Mouse (Mus musculus) liver, embryonic 15.5 days (tissue): ENCODE measurements at regions not wholly inside any gene's neighbourhood (a gene's known extent, or its start where the extent isn't known, plus 50 kb on each side); places are given as distances from the start of the nearest gene placed in this dataset.

ENCODE experiments used
- ATAC-seq: fragments of 200-750 bp; cut with Nextera tagmentation; 2 replicates; pipeline ENCODE4 v1.8.0; 2017; ENCODE audit warnings: moderate number of reproducible peaks, mild to moderate bottlenecking, moderate library complexity; ENCODE audit not compliant: insufficient read depth
- H3K27ac ChIP-seq: fragments of 300-500 bp; sonication (generic); replicated peaks from 2 replicates; pipeline ENCODE4 v1.5.1; 2015; ENCODE audit warnings: mild to moderate bottlenecking, inconsistent platforms
- H3K27me3 ChIP-seq: fragments of 300-500 bp; sonication (generic); 2 replicates; pipeline ENCODE4 v1.6.1; 2015; ENCODE audit warnings: mild to moderate bottlenecking, inconsistent platforms
- H3K36me3 ChIP-seq: fragments of 300-500 bp; sonication (generic); replicated peaks from 2 replicates; pipeline ENCODE4 v1.6.1; 2015; ENCODE audit warnings: moderate library complexity, mild to moderate bottlenecking, inconsistent platforms
- H3K4me1 ChIP-seq: fragments of 300-500 bp; sonication (generic); replicated peaks from 2 replicates; pipeline ENCODE4 v1.6.1; 2015; ENCODE audit warnings: inconsistent platforms
- H3K4me2 ChIP-seq: fragments of 300-500 bp; sonication (generic); 2 replicates; pipeline ENCODE4 v1.6.1; 2015; ENCODE audit warnings: moderate library complexity, mild to moderate bottlenecking, inconsistent platforms
- H3K4me3 ChIP-seq: fragments of 300-500 bp; sonication (generic); replicated peaks from 2 replicates; pipeline ENCODE4 v1.5.1; 2015; ENCODE audit warnings: mild to moderate bottlenecking, inconsistent platforms
- H3K9ac ChIP-seq: fragments of 300-500 bp; sonication (generic); 2 replicates; pipeline ENCODE4 v1.6.1; 2015; ENCODE audit warnings: moderate library complexity, mild to moderate bottlenecking, inconsistent platforms
- H3K9me3 ChIP-seq: fragments of 300-500 bp; sonication (generic); replicated peaks from 2 replicates; pipeline ENCODE4 v1.6.1; 2016; ENCODE audit warnings: inconsistent platforms
- WGBS: fragments of 180-500 bp; shearing (Covaris S2); methylation state at CpG from one replicate; pipeline ENCODE4 v1.1.7; 2015; ENCODE audit warnings: mixed read lengths; ENCODE audit not compliant: insufficient replicate concordance; 5-methylcytosine and 5-hydroxymethylcytosine counted together

GRCm38 (mm10) chrX:11170416-11170815 lies 128.6 kb upstream of the H2al1a start:
- WGBS, result 70% methylated on average over 3 of the region's 3 CpGs

GRCm38 (mm10) chrX:11180194-11180816 lies 118.8 kb upstream of the H2al1a start:
- no peak for ATAC-seq
- H3K4me1 ChIP-seq, result no peaks in the 10 kb centered on the region
- no peak overlapping the region for H3K4me3 ChIP-seq
- no peaks in the 10 kb centered on the region for H3K9me3 ChIP-seq
- H3K4me2 ChIP-seq, result no peak overlapping the region
- H3K36me3 ChIP-seq, result no peaks in the 10 kb centered on the region
- no peak overlapping the region for H3K9ac ChIP-seq
- H3K27me3 ChIP-seq, result no peaks in the 10 kb centered on the region
- H3K27ac ChIP-seq, result no peak overlapping the region
- 32% methylated on average over 7 of the region's 7 CpGs for WGBS

More at GRCm38 (mm10) chrX:11170416-11170815, 128.6 kb upstream of the H2al1a start:
- Histone ChIP-seq H3K27me3 (no peaks in the 10 kb centered on the region), H3K27ac (no peak overlapping the region), H3K9me3 (no peaks in the 10 kb centered on the region), H3K36me3 (no peaks in the 10 kb centered on the region), H3K9ac (no peak overlapping the region), H3K4me1 (no peaks in the 10 kb centered on the region), H3K4me2 (no peak overlapping the region), H3K4me3 (no peak overlapping the region)
- ATAC-seq, result no peak

- Histone ChIP-seq H3K9ac (no peak overlapping the region), H3K27ac (no peak overlapping the region), H3K36me3 (no peaks in the 10 kb centered on the region), H3K9me3 (no peaks in the 10 kb centered on the region), H3K27me3 (no peaks in the 10 kb centered on the region), H3K4me2 (no peak overlapping the region), H3K4me1 (no peaks in the 10 kb centered on the region), H3K4me3 (no peak overlapping the region)
- ATAC-seq, result no peak
- 58% methylated on average over 12 of the region's 12 CpGs for WGBS
Observed at GRCm38 (mm10) chrX:11181855-11182254, 117.2 kb upstream of the H2al1a start.

- no peak overlapping the region for H3K27ac ChIP-seq
- no peak for ATAC-seq
- H3K9me3 ChIP-seq, result no peaks in the 10 kb centered on the region
- H3K9ac ChIP-seq, result no peak overlapping the region
- H3K4me3 ChIP-seq, result no peak overlapping the region
- no peak overlapping the region for H3K4me2 ChIP-seq
- H3K4me1 ChIP-seq, result no peaks in the 10 kb centered on the region
- WGBS, result 64% methylated on average over 6 of the region's 6 CpGs
- no peaks in the 10 kb centered on the region for H3K36me3 ChIP-seq
- H3K27me3 ChIP-seq, result no peaks in the 10 kb centered on the region
Observed at GRCm38 (mm10) chrX:11190851-11191250, 108.2 kb upstream of the H2al1a start.

GRCm38 (mm10) chrX:11204135-11204534 lies 94.9 kb upstream of the H2al1a start:
- 60% methylated on average over 2 of the region's 2 CpGs for WGBS
- ATAC-seq, result no peak

GRCm38 (mm10) chrX:11209895-11210294 lies 89.2 kb upstream of the H2al1a start:
- no peak for ATAC-seq
- Histone ChIP-seq H3K9ac (no peak overlapping the region), H3K4me1 (no peaks in the 10 kb centered on the region), H3K27ac (no peak overlapping the region), H3K9me3 (no peaks in the 10 kb centered on the region), H3K36me3 (no peaks in the 10 kb centered on the region), H3K27me3 (no peaks in the 10 kb centered on the region), H3K4me2 (no peak overlapping the region), H3K4me3 (no peak overlapping the region)
- 60% methylated on average over 5 of the region's 5 CpGs for WGBS

More at GRCm38 (mm10) chrX:11204135-11204534, 94.9 kb upstream of the H2al1a start:
- H3K4me2 ChIP-seq, result no peak overlapping the region
- H3K27me3 ChIP-seq, result no peaks in the 10 kb centered on the region
- H3K27ac ChIP-seq, result no peak overlapping the region
- H3K4me3 ChIP-seq, result no peak overlapping the region
- H3K4me1 ChIP-seq, result no peaks in the 10 kb centered on the region
- H3K9me3 ChIP-seq, result no peaks in the 10 kb centered on the region
- no peak overlapping the region for H3K9ac ChIP-seq
- H3K36me3 ChIP-seq, result no peaks in the 10 kb centered on the region

- no peaks in the 10 kb centered on the region for H3K27me3 ChIP-seq
- no peak for ATAC-seq
- no peaks in the 10 kb centered on the region for H3K4me1 ChIP-seq
- H3K27ac ChIP-seq, result no peak overlapping the region
- no peaks in the 10 kb centered on the region for H3K36me3 ChIP-seq
- no peak overlapping the region for H3K4me3 ChIP-seq
- no peak overlapping the region for H3K9ac ChIP-seq
- H3K4me2 ChIP-seq, result no peak overlapping the region
- no peaks in the 10 kb centered on the region for H3K9me3 ChIP-seq
- WGBS, result 49% methylated on average over 1 of the region's 1 CpGs
Observed at GRCm38 (mm10) chrX:11212811-11213210, 86.2 kb upstream of the H2al1a start.

- H3K4me3 ChIP-seq, result no peak overlapping the region
Observed at GRCm38 (mm10) chrX:11213492-11213891, 85.6 kb upstream of the H2al1a start.

GRCm38 (mm10) chrX:11239066-11239465 lies 60.0 kb upstream of the H2al1a start:
- Histone ChIP-seq H3K4me3 (no peak overlapping the region), H3K27me3 (no peaks in the 10 kb centered on the region), H3K9me3 (no peaks in the 10 kb centered on the region), H3K27ac (no peak overlapping the region), H3K4me2 (no peak overlapping the region), H3K9ac (no peak overlapping the region), H3K4me1 (no peaks in the 10 kb centered on the region), H3K36me3 (no peaks in the 10 kb centered on the region)
- no peak for ATAC-seq
- 41% methylated on average over 1 of the region's 1 CpGs for WGBS

More at GRCm38 (mm10) chrX:11213492-11213891, 85.6 kb upstream of the H2al1a start:
- Histone ChIP-seq H3K9me3 (no peaks in the 10 kb centered on the region), H3K27ac (no peak overlapping the region), H3K9ac (no peak overlapping the region), H3K27me3 (no peaks in the 10 kb centered on the region), H3K4me1 (no peaks in the 10 kb centered on the region), H3K36me3 (no peaks in the 10 kb centered on the region), H3K4me2 (no peak overlapping the region)
- ATAC-seq, result no peak
- 48% methylated on average over 3 of the region's 3 CpGs for WGBS

GRCm38 (mm10) chrX:11245576-11245975 lies 53.5 kb upstream of the H2al1a start:
- Histone ChIP-seq H3K9me3 (no peaks in the 10 kb centered on the region), H3K36me3 (no peaks in the 10 kb centered on the region), H3K27ac (no peak overlapping the region), H3K27me3 (no peaks in the 10 kb centered on the region), H3K4me3 (no peak overlapping the region), H3K4me2 (no peak overlapping the region), H3K9ac (no peak overlapping the region), H3K4me1 (no peaks in the 10 kb centered on the region)
- ATAC-seq, result no peak
- WGBS, result 59% methylated on average over 3 of the region's 3 CpGs
